Comparison of ENCODE assay signal across 9 mouse cellular contexts in the genomic region with DNA sequence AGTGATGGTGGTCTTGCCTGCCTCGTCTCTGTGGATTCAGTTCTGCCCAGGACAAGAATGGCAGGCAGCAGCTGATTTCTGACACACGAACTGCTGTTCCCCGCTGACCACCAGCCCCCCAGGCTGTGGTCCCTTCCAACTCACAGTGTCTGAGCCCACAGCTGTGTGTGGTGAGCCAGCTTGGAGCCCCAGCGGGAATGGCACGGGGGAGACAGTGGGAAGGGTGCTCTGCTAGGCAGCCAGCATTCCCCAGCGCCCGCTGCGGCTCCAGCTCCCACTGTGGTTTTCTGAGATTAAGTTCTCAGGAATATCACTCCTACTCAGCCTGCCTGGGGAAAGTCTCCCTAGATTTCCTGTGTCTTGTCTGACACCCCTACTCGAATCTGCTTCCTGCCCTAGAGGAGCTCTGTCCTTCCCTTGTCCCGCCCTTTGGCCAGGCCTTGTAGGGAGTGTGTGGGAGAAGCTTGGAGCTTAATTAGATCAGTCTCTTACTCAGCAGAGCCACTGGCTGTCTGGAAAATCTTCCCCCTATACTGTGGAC. TPM values are rescaled to one million over a fixed set of nuclear protein-coding genes. Genes with fewer than 3 reads are reported as not detected.
A peak's percentile ranks its signal among the peaks of the same experiment; 100 is the strongest.
DNase-seq lines count a peak whose midpoint lies in the region; ATAC-seq and TF ChIP-seq lines count a peak whose summit lies in the region.
"Had no signal": no experiment of that assay in that cellular context is flagged by ENCODE, and none has a peak within 500 bp of the region (broad histone marks: within the 10 kb centered on the region; RNA-seq: fewer than 3 reads in every experiment).

No protein-coding gene starts in this region.

- ATAC-seq in stomach, embryonic 16.5 days (ENCODE audit: insufficient read depth, low FRiP score), result peak; percentile 18; the same call in 1 of the 2 replicates
- no peak for ATAC-seq in neural tube, embryonic 15.5 days (ENCODE audit: low FRiP score)

- peak; percentile 16; the same call in 1 of the 2 replicates for TF ChIP-seq POLR2A in embryonic fibroblast, embryonic 13.5 days (IDR thresholded peaks at IDR 0.05; ENCODE audit: low read depth, low read length)
- TF ChIP-seq POLR2A in liver, adult 2 months (IDR thresholded peaks at IDR 0.05; ENCODE audit: extremely low read depth, insufficient read depth, low read length), result no peak

- peaks cover 16% of the 10 kb centered on the region for H3K4me1 ChIP-seq in embryonic fibroblast, embryonic 13.5 days (ENCODE audit: control insufficient read depth, insufficient read depth, low read length)
- peaks cover 14% of the 10 kb centered on the region for H3K4me1 ChIP-seq in liver, adult 2 months (ENCODE audit: control insufficient read depth, insufficient read depth, low read length)
- H3K4me1 ChIP-seq in stomach, embryonic 16.5 days (ENCODE audit: control insufficient read depth, insufficient read depth, low read length), result peaks cover 19% of the 10 kb centered on the region
- peaks cover 6% of the 10 kb centered on the region for H3K4me1 ChIP-seq in neural tube, embryonic 15.5 days

- TF ChIP-seq CTCF in embryonic fibroblast, embryonic 13.5 days (IDR thresholded peaks at IDR 0.05; ENCODE audit: borderline replicate concordance, insufficient read depth, low read length), result no peak
- TF ChIP-seq CTCF in liver, adult 2 months (IDR thresholded peaks at IDR 0.05; ENCODE audit: low read depth, low read length), result no peak

- no peaks in the 10 kb centered on the region for H3K27me3 ChIP-seq in liver, adult 2 months (ENCODE audit: control insufficient read depth, insufficient read depth, low read length)
- no peaks in the 10 kb centered on the region for H3K27me3 ChIP-seq in stomach, embryonic 16.5 days (ENCODE audit: control insufficient read depth, insufficient read depth, low read length)
- H3K27me3 ChIP-seq in neural tube, embryonic 15.5 days (replicated peaks), result no peaks in the 10 kb centered on the region

- WGBS in liver, adult 2 months, result 59% methylated on average over 10 of the region's 10 CpGs
- WGBS in stomach, embryonic 16.5 days, result 45% methylated on average over 10 of the region's 10 CpGs
- whole genome bisulfite sequencing in neural tube, embryonic 15.5 days, result 68% methylated on average over 10 of the region's 10 CpGs

- H3K79me2 ChIP-seq in liver, adult 2 months (ENCODE audit: control insufficient read depth, insufficient read depth, low read length), result no peaks in the 10 kb centered on the region

- peak overlapping the region; percentile 30; the same call in 1 of the 2 replicates for H3K9ac ChIP-seq in liver, adult 2 months (ENCODE audit: low read depth, low read length)
- H3K9ac ChIP-seq in stomach, embryonic 16.5 days (ENCODE audit: low read length), result peak overlapping the region; percentile 54; the same call in 1 of the 2 replicates
- H3K9ac ChIP-seq in neural tube, embryonic 15.5 days (replicated peaks), result no peak overlapping the region

- no peaks in the 10 kb centered on the region for H3K9me3 ChIP-seq in stomach, embryonic 16.5 days (replicated peaks; ENCODE audit: control insufficient read depth, low read length)
- H3K9me3 ChIP-seq in neural tube, embryonic 15.5 days (replicated peaks), result no peaks in the 10 kb centered on the region

- no peak overlapping the region for H3K4me3 ChIP-seq in embryonic fibroblast, embryonic 13.5 days (ENCODE audit: insufficient read depth, low read length)
- H3K4me3 ChIP-seq in liver, adult 2 months (ENCODE audit: insufficient read depth, low read depth, low read length), result no peak overlapping the region
- no peak overlapping the region for H3K4me3 ChIP-seq in stomach, embryonic 16.5 days (replicated peaks; ENCODE audit: low read length)
- H3K4me3 ChIP-seq in neural tube, embryonic 15.5 days (replicated peaks), result no peak overlapping the region

- peak; percentile 16 for DNase-seq in retina, postnatal 1 day
- no peak for DNase-seq in retina, embryonic 14.5 days (ENCODE audit: low spot score)
- DNase-seq in heart, postnatal 36 days, result peak; percentile 53 to 67
- DNase-seq in liver, adult 2 months (ENCODE audit: extremely low read depth, low read depth, low spot score), result no peak
- DNase-seq in layer of hippocampus, adult 9-11 months, result no peak

- peaks cover 16% of the 10 kb centered on the region; the same call in 1 of the 2 replicates for H3K36me3 ChIP-seq in liver, adult 2 months (ENCODE audit: control insufficient read depth, insufficient read depth, low read length)
- peaks cover 18% of the 10 kb centered on the region for H3K36me3 ChIP-seq in stomach, embryonic 16.5 days (ENCODE audit: control insufficient read depth, insufficient read depth, low read length)
- peaks cover 19% of the 10 kb centered on the region for H3K36me3 ChIP-seq in neural tube, embryonic 15.5 days

- intact Hi-C loops in heart, postnatal 36 days (cut with DNase I), result loop anchor here (5.0 kb wide), 1 partner anchor 150 kb away; no protein-coding TSS in a partner anchor

- no peak overlapping the region for H3K4me2 ChIP-seq in stomach, embryonic 16.5 days (ENCODE audit: low read depth, low read length)
- no peak overlapping the region for H3K4me2 ChIP-seq in neural tube, embryonic 15.5 days

- peak overlapping the region; percentile 83 for H3K27ac ChIP-seq in embryonic fibroblast, embryonic 13.5 days (ENCODE audit: insufficient read depth, low read length)
- H3K27ac ChIP-seq in liver, adult 2 months (replicated peaks; ENCODE audit: insufficient read depth, low read depth, low read length), result peak overlapping the region; percentile 36
- peak overlapping the region; percentile 71 for H3K27ac ChIP-seq in stomach, embryonic 16.5 days (ENCODE audit: low read length)
- no peak overlapping the region for H3K27ac ChIP-seq in neural tube, embryonic 15.5 days (replicated peaks)
- H3K27ac ChIP-seq: macrophage had no signal

RNA-seq across cellular contexts. Expression of gene Spc24, which starts 7.8 kb away (rescaled TPM):
- polyA plus RNA-seq in embryonic fibroblast, embryonic 13.5 days (2011; ENCODE audit: insufficient read length, low read depth, missing spikeins), result 14.2 and 21.2 TPM in 2 replicates
- total RNA-seq in heart, postnatal 36 days (2021), result 1 to 10 TPM; 4.4 to 4.6 TPM
- 15.3 and 17.9 TPM in 2 replicates for total RNA-seq in liver, adult 2 months (2014; rRNA removed)
- polyA plus RNA-seq in liver, adult 2 months (2012; rRNA removed), result 11.6 and 14.4 TPM in 2 replicates
- polyA plus RNA-seq in stomach, embryonic 16.5 days (2015; fragmentation: Nextera tagmentation; extraction: Ambion mirVana), result 83.7 and 87.5 TPM in 2 replicates
- 17.2 and 39.7 TPM in 2 replicates for polyA plus RNA-seq in neural tube, embryonic 15.5 days (2015; fragmentation: Nextera tagmentation; extraction: Ambion mirVana)

RNA-seq across cellular contexts. Expression of gene Ldlr, which starts 29.0 kb away (rescaled TPM):
- 54.6 and 74.3 TPM in 2 replicates for polyA plus RNA-seq in embryonic fibroblast, embryonic 13.5 days (2011; ENCODE audit: insufficient read length, low read depth, missing spikeins)
- 1 to 10 TPM; 2.2 to 3.4 TPM for total RNA-seq in heart, postnatal 36 days (2021)
- 61.4 and 82.8 TPM in 2 replicates for total RNA-seq in liver, adult 2 months (2014; rRNA removed)
- polyA plus RNA-seq in liver, adult 2 months (2012; rRNA removed), result 105 and 116 TPM in 2 replicates
- 62.2 and 69.3 TPM in 2 replicates for polyA plus RNA-seq in stomach, embryonic 16.5 days (2015; fragmentation: Nextera tagmentation; extraction: Ambion mirVana)
- 15.3 and 23.1 TPM in 2 replicates for polyA plus RNA-seq in neural tube, embryonic 15.5 days (2015; fragmentation: Nextera tagmentation; extraction: Ambion mirVana)

RNA-seq across cellular contexts. Expression of gene Kank2, which starts 46.2 kb away (rescaled TPM):
- 59.7 and 75.7 TPM in 2 replicates for polyA plus RNA-seq in embryonic fibroblast, embryonic 13.5 days (2011; ENCODE audit: insufficient read length, low read depth, missing spikeins)
- 10 to 100 TPM; 50.5 to 54.2 TPM for total RNA-seq in heart, postnatal 36 days (2021)
- 12.8 and 20.7 TPM in 2 replicates for total RNA-seq in liver, adult 2 months (2014; rRNA removed)
- polyA plus RNA-seq in liver, adult 2 months (2012; rRNA removed), result 27.2 and 34.5 TPM in 2 replicates
- polyA plus RNA-seq in stomach, embryonic 16.5 days (2015; fragmentation: Nextera tagmentation; extraction: Ambion mirVana), result 11.2 and 11.6 TPM in 2 replicates
- 4.9 and 7.4 TPM in 2 replicates for polyA plus RNA-seq in neural tube, embryonic 15.5 days (2015; fragmentation: Nextera tagmentation; extraction: Ambion mirVana)

Comparison
In these comparisons a context has a peak if more than half of its experiments do, and no peak if none do; other contexts are left out.
1. DNase-seq: peak in retina, postnatal 1 day (single experiment) and heart, postnatal 36 days (2 of 2); none in retina, embryonic 14.5 days (single experiment), liver, adult 2 months (single experiment) and layer of hippocampus, adult 9-11 months (single experiment).